Mouse (Mus musculus): ENCODE data around the gene Ifitm3. TPM values are rescaled to one million over a fixed set of nuclear protein-coding genes. Genes with fewer than 3 reads are reported as not detected.
"Not testable (repeated sequence)": the region's sequence is repeated elsewhere in the genome, so short reads cannot be mapped to it uniquely, and the experiment has no call there.

Gene Ifitm3
- polyA plus RNA-seq, 1 experiment from 2014 or later: 596 TPM

GRCm38 (mm10) chr7:141021489-141022449 lies 11.2 kb upstream of the Ifitm3 start:
- Histone ChIP-seq H3K27ac (peak overlapping the region; percentile 85), H3K79me2 (ENCODE audit: inconsistent target) (no peaks in the 10 kb centered on the region), H3K4me3 (ENCODE audit: inconsistent target) (no peak overlapping the region), H3K36me3 (ENCODE audit: inconsistent target) (no peaks in the 10 kb centered on the region)
- 54% methylated on average over 12 of the region's 14 CpGs for WGBS (ENCODE audit: missing documents)

GRCm38 (mm10) chr7:141019028-141019427 lies 8.5 kb upstream of the Ifitm3 start:
- Histone ChIP-seq H3K27ac (no peak overlapping the region), H3K79me2 (ENCODE audit: inconsistent target) (peaks cover 18% of the 10 kb centered on the region), H3K4me3 (ENCODE audit: inconsistent target) (no peak overlapping the region), H3K36me3 (ENCODE audit: inconsistent target) (0 out of 2 replicates have a peak, but pooled peaks cover 4% of the 10 kb centered on the region)
- 97% methylated on average over 5 of the region's 5 CpGs for WGBS (ENCODE audit: missing documents)

- not testable (repeated sequence) for H3K4me3 ChIP-seq (ENCODE audit: inconsistent target); H3K36me3 ChIP-seq (ENCODE audit: inconsistent target)
- peaks cover 18% of the 10 kb centered on the region for H3K79me2 ChIP-seq (ENCODE audit: inconsistent target)
- 80% methylated on average over 1 of the region's 1 CpGs for WGBS (ENCODE audit: missing documents)
- peak within 1 kb of the TSS; percentile 98 for H3K27ac ChIP-seq
Observed at GRCm38 (mm10) chr7:141017824-141018223, 7.3 kb upstream of the Ifitm3 start, which contains the start of gene Ifitm6. Gene Ifitm6, minus strand, starts transcription at chr7:141017924.

GRCm38 (mm10) chr7:141016707-141017697 lies 6.4 kb upstream of the Ifitm3 start:
- 47% methylated on average over 9 of the region's 10 CpGs for WGBS (ENCODE audit: missing documents)
- 0 out of 2 replicates have a peak, but pooled peaks cover 4% of the 10 kb centered on the region for H3K36me3 ChIP-seq (ENCODE audit: inconsistent target)
- H3K27ac ChIP-seq: peak overlapping the region; percentile 98
- H3K79me2 ChIP-seq (ENCODE audit: inconsistent target): peaks cover 18% of the 10 kb centered on the region
- peak overlapping the region; percentile 43 for H3K4me3 ChIP-seq (ENCODE audit: inconsistent target)

DNA sequence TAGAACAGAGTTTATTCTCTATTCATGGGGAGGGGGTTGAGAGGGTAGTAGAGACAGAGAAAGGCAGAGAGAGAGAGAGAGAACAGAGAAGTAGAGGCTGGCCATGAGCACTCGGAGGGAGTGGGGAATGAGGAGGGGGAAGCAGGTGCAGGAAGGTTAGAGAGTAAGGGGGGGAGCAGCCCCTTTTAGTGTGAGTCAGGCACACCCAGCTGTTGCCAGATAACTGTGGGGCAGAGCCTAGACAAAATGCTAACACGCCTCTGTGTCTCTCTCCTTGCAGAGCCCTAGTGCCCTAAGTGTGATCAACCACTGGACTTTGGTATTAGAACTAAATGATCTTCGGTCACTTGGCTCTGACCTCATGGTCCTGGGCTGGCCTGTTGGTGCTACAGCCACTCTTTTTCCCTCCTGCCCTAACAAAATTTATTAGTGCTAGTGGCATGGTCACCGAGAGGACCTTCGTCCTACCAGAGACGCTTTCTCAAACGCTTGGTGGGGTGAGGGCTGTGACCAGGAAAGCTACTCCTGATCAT lies 734 bp upstream of the Ifitm3 start:
- peaks cover 45% of the 10 kb centered on the region for H3K79me2 ChIP-seq (ENCODE audit: inconsistent target)
- H3K4me3 ChIP-seq (ENCODE audit: inconsistent target): no peak overlapping the region
- H3K27ac ChIP-seq: peak overlapping the region; percentile 92
- 88% methylated on average over 7 of the region's 7 CpGs for WGBS (ENCODE audit: missing documents)
- 0 out of 2 replicates have a peak, but pooled peaks cover 4% of the 10 kb centered on the region for H3K36me3 ChIP-seq (ENCODE audit: inconsistent target)

GRCm38 (mm10) chr7:141009665-141010064 lies 905 bp downstream of the Ifitm3 start:
- Histone ChIP-seq H3K27ac (peak overlapping the region; percentile 92), H3K79me2 (ENCODE audit: inconsistent target) (peaks cover 29% of the 10 kb centered on the region), H3K36me3 (ENCODE audit: inconsistent target) (0 out of 2 replicates have a peak, but pooled peaks cover 4% of the 10 kb centered on the region), H3K4me3 (ENCODE audit: inconsistent target) (peak overlapping the region; percentile 84)
- 31% methylated on average over 9 of the region's 9 CpGs for WGBS (ENCODE audit: missing documents)

GRCm38 (mm10) chr7:141008938-141009660 lies 1.5 kb downstream of the Ifitm3 start:
- Histone ChIP-seq H3K36me3 (ENCODE audit: inconsistent target) (no peaks in the 10 kb centered on the region), H3K27ac (peak overlapping the region; percentile 92), H3K79me2 (ENCODE audit: inconsistent target) (peaks cover 29% of the 10 kb centered on the region), H3K4me3 (ENCODE audit: inconsistent target) (peak overlapping the region; percentile 84)
- WGBS (ENCODE audit: missing documents): 5% methylated on average over 16 of the region's 20 CpGs

DNA sequence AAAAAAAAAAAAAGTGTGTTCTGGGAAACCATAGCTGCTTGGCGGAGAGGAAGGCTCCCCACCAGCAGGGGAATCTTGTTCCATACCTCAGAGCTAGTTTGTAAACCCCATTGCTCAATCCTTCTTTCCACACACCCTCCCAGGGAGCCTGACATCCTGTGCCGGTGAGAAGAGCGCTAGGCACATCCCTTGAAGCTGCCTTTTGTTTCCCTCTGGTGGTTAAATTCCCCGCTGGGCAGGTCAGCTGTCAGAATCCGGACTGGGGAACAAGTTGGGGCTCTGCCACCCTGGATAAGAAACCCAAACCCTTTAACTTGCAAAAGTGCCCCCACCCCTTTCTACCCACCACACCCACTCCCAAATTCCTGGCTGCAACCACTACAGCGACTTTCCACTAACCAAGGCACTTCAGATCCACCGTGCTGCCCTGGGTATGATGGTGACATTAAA lies 2.2 kb downstream of the Ifitm3 start:
- H3K4me3 ChIP-seq (ENCODE audit: inconsistent target): no peak overlapping the region
- peaks cover 29% of the 10 kb centered on the region for H3K79me2 ChIP-seq (ENCODE audit: inconsistent target)
- no peak overlapping the region for H3K27ac ChIP-seq
- H3K36me3 ChIP-seq (ENCODE audit: inconsistent target): no peaks in the 10 kb centered on the region
- WGBS (ENCODE audit: missing documents): 21% methylated on average over 7 of the region's 7 CpGs

DNA sequence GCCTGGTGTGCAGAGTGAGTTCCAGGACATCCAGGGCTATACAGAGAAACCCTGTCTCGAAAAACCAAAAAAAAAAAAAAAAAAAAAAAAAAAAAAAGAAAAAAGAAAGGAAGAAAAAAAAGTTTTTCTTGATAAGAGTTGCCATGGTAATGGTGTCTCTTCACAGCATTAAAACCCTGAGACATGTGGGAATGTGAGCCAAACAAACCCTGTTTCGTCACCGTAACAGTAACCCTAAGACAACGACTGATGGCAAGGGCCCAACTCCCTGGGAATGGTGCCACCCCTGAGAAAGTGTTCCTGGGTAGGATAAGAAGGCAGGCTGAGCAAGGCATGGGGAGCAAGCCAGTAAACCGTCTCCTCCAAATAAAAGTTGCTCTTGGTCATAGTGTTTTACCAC lies 3.7 kb downstream of the Ifitm3 start:
- Histone ChIP-seq H3K27ac (no peak overlapping the region), H3K79me2 (ENCODE audit: inconsistent target) (peaks cover 29% of the 10 kb centered on the region), H3K4me3 (ENCODE audit: inconsistent target) (no peak overlapping the region), H3K36me3 (ENCODE audit: inconsistent target) (no peaks in the 10 kb centered on the region)
- 82% methylated on average over 4 of the region's 5 CpGs for WGBS (ENCODE audit: missing documents)

DNA sequence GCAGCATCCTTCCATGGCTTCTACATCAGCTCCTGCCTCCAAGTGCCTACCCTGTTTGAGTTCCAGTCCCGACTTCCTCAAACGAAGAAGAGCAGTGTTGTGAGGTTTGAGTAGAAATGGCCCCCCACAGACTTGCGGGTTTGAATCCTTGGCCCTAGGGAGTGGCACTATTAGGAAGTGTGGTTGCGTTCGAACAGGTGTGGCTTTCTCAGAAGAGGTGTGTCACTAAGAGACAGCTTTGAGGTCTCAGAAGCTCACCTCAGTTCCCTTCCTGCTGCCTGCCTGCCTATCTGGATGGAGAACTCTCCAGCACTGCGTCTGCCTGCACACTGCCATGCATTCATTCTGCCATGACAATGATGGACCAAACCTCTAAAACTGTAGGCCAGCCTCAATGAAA lies 4.1 kb downstream of the Ifitm3 start:
- no peak overlapping the region for H3K4me3 ChIP-seq (ENCODE audit: inconsistent target)
- WGBS (ENCODE audit: missing documents): 42% methylated on average over 6 of the region's 6 CpGs
- peaks cover 24% of the 10 kb centered on the region for H3K79me2 ChIP-seq (ENCODE audit: inconsistent target)
- no peak overlapping the region for H3K27ac ChIP-seq
- H3K36me3 ChIP-seq (ENCODE audit: inconsistent target): no peaks in the 10 kb centered on the region

DNA sequence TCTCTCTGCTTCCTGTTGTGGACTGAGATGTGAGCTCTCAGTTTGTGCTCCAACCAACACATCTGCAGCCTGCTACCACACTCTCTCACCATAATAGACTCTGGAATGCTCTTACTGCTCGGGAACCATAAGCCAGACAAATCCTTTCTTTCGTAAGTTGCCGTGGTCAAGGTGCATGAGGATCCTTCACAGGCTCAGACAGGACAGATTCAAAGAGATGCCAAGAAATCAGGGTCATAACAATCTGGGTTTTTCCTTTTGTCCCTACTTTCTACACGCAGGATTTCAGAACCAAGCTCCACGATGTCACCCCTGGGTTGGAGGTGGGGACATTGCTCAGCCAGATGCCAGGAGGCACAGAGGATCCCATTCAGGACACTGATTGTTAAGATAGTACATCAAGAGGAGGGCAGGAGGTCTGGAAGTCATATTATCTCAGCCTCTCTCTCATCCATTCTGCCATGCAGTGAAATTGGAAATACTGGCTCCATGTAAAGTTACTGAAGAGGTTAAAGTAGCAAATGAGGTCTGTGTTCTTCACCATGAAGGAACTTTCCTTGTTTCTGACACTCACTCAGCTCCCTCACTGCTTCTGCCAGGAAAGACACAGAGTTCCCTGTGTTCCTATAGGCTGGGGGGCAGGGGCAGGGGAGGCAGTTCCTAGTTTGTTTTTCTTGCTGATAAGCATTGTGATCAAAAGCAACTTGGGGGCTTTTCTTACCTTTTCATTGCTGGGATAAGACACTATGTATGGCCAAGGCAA lies 7.1 kb downstream of the Ifitm3 start:
- Histone ChIP-seq H3K4me3 (ENCODE audit: inconsistent target) (no peak overlapping the region), H3K27ac (no peak overlapping the region)

GRCm38 (mm10) chr7:141000881-141001708 lies 9.5 kb downstream of the Ifitm3 start:
- no peak overlapping the region for H3K27ac ChIP-seq
- no peak overlapping the region for H3K4me3 ChIP-seq (ENCODE audit: inconsistent target)
- 86% methylated on average over 15 of the region's 15 CpGs for WGBS (ENCODE audit: missing documents)

More for the DNA sequence above, 7.1 kb downstream of the Ifitm3 start:
- no peaks in the 10 kb centered on the region for H3K36me3 ChIP-seq (ENCODE audit: inconsistent target)
- H3K79me2 ChIP-seq (ENCODE audit: inconsistent target): no peaks in the 10 kb centered on the region
- WGBS (ENCODE audit: missing documents): 89% methylated on average over 5 of the region's 5 CpGs

More at GRCm38 (mm10) chr7:141000881-141001708, 9.5 kb downstream of the Ifitm3 start:
- H3K79me2 ChIP-seq (ENCODE audit: inconsistent target): no peaks in the 10 kb centered on the region
- H3K36me3 ChIP-seq (ENCODE audit: inconsistent target): no peaks in the 10 kb centered on the region
